Mouse (Mus musculus) G1E (cell line): ENCODE measurements at regions not wholly inside any gene's neighbourhood (a gene's known extent, or its start where the extent isn't known, plus 50 kb on each side); places are given as distances from the start of the nearest gene placed in this dataset.

ENCODE experiments used
- CTCF ChIP-seq: IDR thresholded peaks from 2 replicates; pipeline ENCODE4 v1.5.1; 2012; ENCODE audit warnings: low read depth, low read length, inconsistent platforms, mixed read lengths
- GATA1 ChIP-seq: IDR thresholded peaks from 2 replicates; pipeline ENCODE4 v1.6.1; 2012; ENCODE audit warnings: borderline replicate concordance, low read length, inconsistent platforms, mixed read lengths
- TAL1 ChIP-seq: conservative IDR thresholded peaks from 2 replicates; pipeline ENCODE4 v1.6.1; 2012; ENCODE audit warnings: low read depth, low read length, inconsistent platforms, mixed read lengths

GRCm38 (mm10) chr10:95082634-95083033 is 138.0 kb upstream of the Plxnc1 start:
- no peak for TF ChIP-seq CTCF
- no peak for TF ChIP-seq TAL1
- TF ChIP-seq GATA1 = no peak
